ENCODE assay signal across 19 mouse cellular contexts in genomic region chr16:72700297-72700696, GRCm38 (mm10).
DNase-seq lines count a peak whose midpoint lies in the region; ATAC-seq and TF ChIP-seq lines count a peak whose summit lies in the region.
"Had no signal": no experiment of that assay in that cellular context is flagged by ENCODE, and none has a peak within 500 bp of the region (broad histone marks: within the 10 kb centered on the region; RNA-seq: fewer than 3 reads in every experiment).

No protein-coding gene starts in this region.

- H3K4me3 ChIP-seq in midbrain, embryonic 13.5 days (replicated peaks), result no peak overlapping the region
- H3K4me3 ChIP-seq in midbrain, embryonic 14.5 days (replicated peaks; ENCODE audit: low read depth, low read length), result no peak overlapping the region
- H3K4me3 ChIP-seq in E14TG2a.4 (replicated peaks; ENCODE audit: low read length) (peak overlapping the region; percentile 71), ES-Bruce4 (ENCODE audit: low read depth, low read length) (peak overlapping the region; percentile 42)
- H3K4me3 ChIP-seq in thymus, adult 2 months (ENCODE audit: control insufficient read depth, insufficient read depth, low read length), result no peak overlapping the region
- H3K4me3 ChIP-seq: embryonic facial prominence, embryonic 15.5 days; erythroblast, embryonic 14.5 days; forebrain, embryonic 10.5 days; heart, embryonic 10.5 days had no signal

- no peaks in the 10 kb centered on the region for H3K27me3 ChIP-seq in midbrain, embryonic 13.5 days
- H3K27me3 ChIP-seq in midbrain, embryonic 14.5 days (ENCODE audit: control insufficient read depth, insufficient read depth, low read length), result no peaks in the 10 kb centered on the region
- no peaks in the 10 kb centered on the region for H3K27me3 ChIP-seq in E14TG2a.4 (ENCODE audit: insufficient read depth, low read length)
- no peaks in the 10 kb centered on the region for H3K27me3 ChIP-seq in ES-Bruce4 (ENCODE audit: control insufficient read depth, insufficient read depth, low read length, poor library complexity, severe bottlenecking)
- no peaks in the 10 kb centered on the region for H3K27me3 ChIP-seq in thymus, adult 2 months (ENCODE audit: control insufficient read depth, insufficient read depth, low read length)
- H3K27me3 ChIP-seq: embryonic facial prominence, embryonic 15.5 days had no signal

- no peak for DNase-seq in midbrain, embryonic 14.5 days
- DNase-seq in ZHBTc4 (ENCODE audit: low read depth, low spot score), result peak; percentile 48
- no peak for DNase-seq in thymus, adult 2 months
- DNase-seq: adrenal gland, postnatal 10 days; cerebellum, adult 11 months; cerebellum, adult 8-10 months; cerebellum, postnatal 14 days; embryo, embryonic 11 days; heart, adult 18-20 months; heart, postnatal 10 days; heart, postnatal 4 days had no signal

- TF ChIP-seq CTCF in E14TG2a.4 (conservative IDR thresholded peaks at IDR 0.05; ENCODE audit: low read length), result no peak
- TF ChIP-seq CTCF in ES-Bruce4 (IDR thresholded peaks at IDR 0.05; ENCODE audit: low read depth, low read length), result no peak
- no peak for TF ChIP-seq CTCF in thymus, adult 2 months (IDR thresholded peaks at IDR 0.05; ENCODE audit: borderline replicate concordance, control insufficient read depth, extremely low read depth, insufficient read depth, low read length, poor library complexity)

- TF ChIP-seq POLR2A in ES-Bruce4 (IDR thresholded peaks at IDR 0.05; ENCODE audit: insufficient read depth, low read length), result no peak
- TF ChIP-seq POLR2A in thymus, adult 2 months (IDR thresholded peaks at IDR 0.05; ENCODE audit: control insufficient read depth, extremely low read depth, insufficient read depth, low read length, poor library complexity), result no peak

- no peak overlapping the region for H3K9ac ChIP-seq in midbrain, embryonic 13.5 days (replicated peaks)
- no peak overlapping the region for H3K9ac ChIP-seq in midbrain, embryonic 14.5 days (replicated peaks; ENCODE audit: low read length)
- peak overlapping the region; percentile 18; the same call in 1 of the 2 replicates for H3K9ac ChIP-seq in ES-Bruce4 (ENCODE audit: low read depth, poor library complexity, severe bottlenecking)
- H3K9ac ChIP-seq: embryonic facial prominence, embryonic 15.5 days had no signal

- ATAC-seq in midbrain, embryonic 13.5 days, result no peak
- no peak for ATAC-seq in midbrain, embryonic 14.5 days (ENCODE audit: low FRiP score, low TSS enrichment)
- ATAC-seq: intestine, embryonic 16.5 days had no signal

- H3K9me3 ChIP-seq in midbrain, embryonic 13.5 days, result no peaks in the 10 kb centered on the region
- no peaks in the 10 kb centered on the region for H3K9me3 ChIP-seq in midbrain, embryonic 14.5 days (ENCODE audit: control insufficient read depth, low read length)
- no peaks in the 10 kb centered on the region for H3K9me3 ChIP-seq in E14TG2a.4 (ENCODE audit: low read length)
- H3K9me3 ChIP-seq in ES-Bruce4 (replicated peaks; ENCODE audit: control insufficient read depth, insufficient read depth, low read length, poor library complexity, severe bottlenecking), result no peaks in the 10 kb centered on the region
- H3K9me3 ChIP-seq: embryonic facial prominence, embryonic 15.5 days; forebrain, embryonic 10.5 days; heart, embryonic 10.5 days had no signal

- H3K4me1 ChIP-seq in midbrain, embryonic 13.5 days (replicated peaks), result peaks cover 54% of the 10 kb centered on the region
- H3K4me1 ChIP-seq in midbrain, embryonic 14.5 days (ENCODE audit: control insufficient read depth, insufficient read depth, low read length), result peaks cover 29% of the 10 kb centered on the region
- peaks cover 81% of the 10 kb centered on the region for H3K4me1 ChIP-seq in E14TG2a.4 (replicated peaks; ENCODE audit: low read depth, low read length)
- H3K4me1 ChIP-seq in ES-Bruce4 (ENCODE audit: control insufficient read depth, insufficient read depth, low read length), result peaks cover 4% of the 10 kb centered on the region
- no peaks in the 10 kb centered on the region for H3K4me1 ChIP-seq in thymus, adult 2 months (replicated peaks; ENCODE audit: control insufficient read depth, insufficient read depth, low read length)

- H3K27ac ChIP-seq in midbrain, embryonic 13.5 days, result peak overlapping the region; percentile 76
- no peak overlapping the region for H3K27ac ChIP-seq in midbrain, embryonic 14.5 days (replicated peaks; ENCODE audit: low read depth, low read length)
- H3K27ac ChIP-seq in ES-Bruce4 (ENCODE audit: insufficient read depth, low read length), result peak overlapping the region; percentile 60
- no peak overlapping the region for H3K27ac ChIP-seq in thymus, adult 2 months (ENCODE audit: control insufficient read depth, insufficient read depth, low read length)
- H3K27ac ChIP-seq: embryonic facial prominence, embryonic 15.5 days; forebrain, embryonic 10.5 days; heart, embryonic 10.5 days had no signal

- peak; percentile 57; the same call in 1 of the 2 replicates for TF ChIP-seq EP300 in ES-Bruce4 (IDR thresholded peaks at IDR 0.05; ENCODE audit: insufficient read depth, low read depth, low read length)

- H3K4me2 ChIP-seq in midbrain, embryonic 13.5 days (replicated peaks), result no peak overlapping the region
- no peak overlapping the region for H3K4me2 ChIP-seq in midbrain, embryonic 14.5 days (ENCODE audit: low read length)
- H3K4me2 ChIP-seq: embryonic facial prominence, embryonic 15.5 days had no signal

- WGBS in midbrain, embryonic 13.5 days, result 69% methylated on average over 11 of the region's 11 CpGs
- WGBS in midbrain, embryonic 14.5 days, result 73% methylated on average over 11 of the region's 11 CpGs
- WGBS in thymus, adult 2 months, result 93% methylated on average over 11 of the region's 11 CpGs

- no peaks in the 10 kb centered on the region for H3K36me3 ChIP-seq in midbrain, embryonic 13.5 days
- no peaks in the 10 kb centered on the region for H3K36me3 ChIP-seq in midbrain, embryonic 14.5 days (ENCODE audit: control insufficient read depth, insufficient read depth, low read length)
- no peaks in the 10 kb centered on the region for H3K36me3 ChIP-seq in E14TG2a.4 (ENCODE audit: insufficient read depth, low read length)
- no peaks in the 10 kb centered on the region for H3K36me3 ChIP-seq in ES-Bruce4 (ENCODE audit: control insufficient read depth, insufficient read depth, low read length, poor library complexity, severe bottlenecking)
- no peaks in the 10 kb centered on the region for H3K36me3 ChIP-seq in thymus, adult 2 months (ENCODE audit: control insufficient read depth, insufficient read depth, low read length)
- H3K36me3 ChIP-seq: embryonic facial prominence, embryonic 15.5 days; forebrain, embryonic 10.5 days; heart, embryonic 10.5 days had no signal

Comparison
In these comparisons a context has a peak if more than half of its experiments do, and no peak if none do; other contexts are left out.
1. H3K27ac ChIP-seq: peak in midbrain, embryonic 13.5 days (single experiment) and ES-Bruce4 (single experiment); none in midbrain, embryonic 14.5 days (single experiment) and thymus, adult 2 months (single experiment).
2. H3K4me3 ChIP-seq: peak in E14TG2a.4 (single experiment) and ES-Bruce4 (single experiment); none in midbrain, embryonic 13.5 days (single experiment), midbrain, embryonic 14.5 days (single experiment) and thymus, adult 2 months (single experiment).